Mouse (Mus musculus) megakaryocyte-erythroid progenitor cell, adult 5-6 weeks (primary cell): ENCODE data around the gene Ms4a10. TPM values are rescaled to one million over a fixed set of nuclear protein-coding genes. Genes with fewer than 3 reads are reported as not detected.

Source experiments
- ATAC-seq: replicated peaks from 2 replicates; pipeline ENCODE4 v1.8.0; 2016; ENCODE audit warnings: mild to moderate bottlenecking, inconsistent platforms; ENCODE audit not compliant: severe bottlenecking, poor library complexity, low FRiP score, low TSS enrichment
- total RNA-seq, 2 experiments: library from RNA; stranded (forward) in 1 of 2; stranded (reverse) in 1 of 2; fragments of 200-1000, 215-1000 nt in 1 of 2; fragments of >200 nt in 1 of 2; fragmentation: Nextera tagmentation in 1 of 2; gene quantifications; 2 replicates each; pipeline ENCODE4 v1.2.3; 2014 to 2017

Gene Ms4a10
- total RNA-seq, 2 experiments from 2014 or later = not detected

GRCm38 (mm10) chr19:10926123-10926621 lies 48.3 kb downstream of the Ms4a10 start:
- no peak for ATAC-seq

- no peak for ATAC-seq
Measured at GRCm38 (mm10) chr19:10924220-10924619, 50.2 kb downstream of the Ms4a10 start.

- ATAC-seq = no peak
Measured at GRCm38 (mm10) chr19:10921058-10921457, 53.4 kb downstream of the Ms4a10 start.

GRCm38 (mm10) chr19:10920532-10920931 lies 53.9 kb downstream of the Ms4a10 start, which contains the start of gene Zp1:
Zp1 (minus strand) TSS chr19:10920632.
- ATAC-seq = no peak

- no peak for ATAC-seq
Measured at GRCm38 (mm10) chr19:10918321-10918991, 56.0 kb downstream of the Ms4a10 start.

- ATAC-seq = no peak
Measured at GRCm38 (mm10) chr19:10916506-10916905, 58.0 kb downstream of the Ms4a10 start.

- ATAC-seq = no peak
Measured at GRCm38 (mm10) chr19:10914870-10915269, 59.6 kb downstream of the Ms4a10 start.

GRCm38 (mm10) chr19:10914291-10914690 lies 60.2 kb downstream of the Ms4a10 start:
- ATAC-seq = peak; percentile 31; the same call in 1 of the 2 replicates

Other genes with a start within 250 kb of the Ms4a10 start
- gene Cd5, start 235.7 kb downstream of the Ms4a10 start, total RNA-seq (2014; fragmentation: Nextera tagmentation) = 3.2 and 3.7 TPM in 2 replicates
- gene Cd5, start 235.7 kb downstream of the Ms4a10 start, total RNA-seq (2017) = not detected in 2 replicates
- 2.4 and 3.2 TPM in 2 replicates for gene Cd6, start 144.6 kb downstream of the Ms4a10 start, total RNA-seq (2014; fragmentation: Nextera tagmentation)
- not detected in 2 replicates for gene Cd6, start 144.6 kb downstream of the Ms4a10 start, total RNA-seq (2017)
- 0.50 and 0.99 TPM in 2 replicates for gene Slc15a3, start 134.9 kb downstream of the Ms4a10 start, total RNA-seq (2014; fragmentation: Nextera tagmentation)
- 0.56 TPM in 1 of 2 replicates, not detected in the other for gene Slc15a3, start 134.9 kb downstream of the Ms4a10 start, total RNA-seq (2017)
- 0.10 and 2.4 TPM in 2 replicates for gene Tmem132a, start 104.7 kb downstream of the Ms4a10 start, total RNA-seq (2014; fragmentation: Nextera tagmentation)
- gene Tmem132a, start 104.7 kb downstream of the Ms4a10 start, total RNA-seq (2017) = 0.23 and 0.56 TPM in 2 replicates
- 23.4 and 41.0 TPM in 2 replicates for gene Tmem109, start 92.7 kb downstream of the Ms4a10 start, total RNA-seq (2014; fragmentation: Nextera tagmentation)
- gene Tmem109, start 92.7 kb downstream of the Ms4a10 start, total RNA-seq (2017) = 11.1 and 21.7 TPM in 2 replicates
- gene Prpf19, start 79.4 kb downstream of the Ms4a10 start, total RNA-seq (2014; fragmentation: Nextera tagmentation) = 148 and 173 TPM in 2 replicates
- 145 and 393 TPM in 2 replicates for gene Prpf19, start 79.4 kb downstream of the Ms4a10 start, total RNA-seq (2017)
- not detected in 2 replicates for gene Zp1, start 54.0 kb downstream of the Ms4a10 start, total RNA-seq (2014; fragmentation: Nextera tagmentation)
- gene Zp1, start 54.0 kb downstream of the Ms4a10 start, total RNA-seq (2017) = not detected in 2 replicates
- not detected in 2 replicates for gene Ptgdr2, start 37.5 kb downstream of the Ms4a10 start, total RNA-seq (2014; fragmentation: Nextera tagmentation)
- not detected in 2 replicates for gene Ptgdr2, start 37.5 kb downstream of the Ms4a10 start, total RNA-seq (2017)
- 24.8 and 30.6 TPM in 2 replicates for gene Ccdc86, start 25.4 kb downstream of the Ms4a10 start, total RNA-seq (2014; fragmentation: Nextera tagmentation)
- 21.0 and 26.2 TPM in 2 replicates for gene Ccdc86, start 25.4 kb downstream of the Ms4a10 start, total RNA-seq (2017)
- not detected in 2 replicates for gene Ms4a15, start 18.6 kb upstream of the Ms4a10 start, total RNA-seq (2014; fragmentation: Nextera tagmentation)
- gene Ms4a15, start 18.6 kb upstream of the Ms4a10 start, total RNA-seq (2017) = not detected in 2 replicates
- gene Ms4a18, start 43.4 kb upstream of the Ms4a10 start, total RNA-seq (2014; fragmentation: Nextera tagmentation) = not detected in 2 replicates
- gene Ms4a18, start 43.4 kb upstream of the Ms4a10 start, total RNA-seq (2017) = not detected in 2 replicates
- gene Ms4a8a, start 106.4 kb upstream of the Ms4a10 start, total RNA-seq (2014; fragmentation: Nextera tagmentation) = not detected in 2 replicates
- not detected in 2 replicates for gene Ms4a8a, start 106.4 kb upstream of the Ms4a10 start, total RNA-seq (2017)
- not detected in 2 replicates for gene 1700017D01Rik, start 156.2 kb upstream of the Ms4a10 start, total RNA-seq (2014; fragmentation: Nextera tagmentation)
- not detected in 2 replicates for gene 1700017D01Rik, start 156.2 kb upstream of the Ms4a10 start, total RNA-seq (2017)
- not detected in 2 replicates for gene 1700025F22Rik, start 190.7 kb upstream of the Ms4a10 start, total RNA-seq (2014; fragmentation: Nextera tagmentation)
- not detected in 2 replicates for gene 1700025F22Rik, start 190.7 kb upstream of the Ms4a10 start, total RNA-seq (2017)
- not detected in 2 replicates for gene Ms4a13, start 222.1 kb upstream of the Ms4a10 start, total RNA-seq (2014; fragmentation: Nextera tagmentation)
- gene Ms4a13, start 222.1 kb upstream of the Ms4a10 start, total RNA-seq (2017) = not detected in 2 replicates